Mouse (Mus musculus) embryonic facial prominence, embryonic 10.5 days (tissue): Measurements from ENCODE around the gene Tmem198. TPM values are rescaled to one million over a fixed set of nuclear protein-coding genes. Genes with fewer than 3 reads are reported as not detected.

ENCODE experiments used
- DNase-seq: peaks from one replicate; pipeline ENCODE4 v3.0.0-alpha.2; 2017; ENCODE audit warnings: low spot score
- H3K27ac ChIP-seq: fragments of 300-500 bp; sonication (generic); replicated peaks from 2 replicates; pipeline ENCODE4 v1.5.1; 2016; ENCODE audit warnings: mild to moderate bottlenecking
- H3K27me3 ChIP-seq: fragments of 300-500 bp; sonication (generic); replicated peaks from 2 replicates; pipeline ENCODE4 v1.6.1; 2016; ENCODE audit warnings: low read depth, mild to moderate bottlenecking; ENCODE audit not compliant: poor library complexity, severe bottlenecking
- H3K36me3 ChIP-seq: fragments of 300-500 bp; sonication (generic); replicated peaks from 2 replicates; pipeline ENCODE4 v1.6.1; 2016; ENCODE audit warnings: mild to moderate bottlenecking, moderate library complexity
- H3K4me1 ChIP-seq: fragments of 300-500 bp; sonication (generic); 2 replicates; pipeline ENCODE4 v1.6.1; 2016
- H3K4me3 ChIP-seq: fragments of 300-500 bp; sonication (generic); 2 replicates; pipeline ENCODE4 v1.5.1; 2016; ENCODE audit warnings: mild to moderate bottlenecking, moderate library complexity
- H3K9me3 ChIP-seq: fragments of 300-500 bp; sonication (generic); 2 replicates; pipeline ENCODE4 v1.6.1; 2016; ENCODE audit warnings: mild to moderate bottlenecking
- WGBS: fragments of 180-500 bp; shearing (Covaris S2); methylation state at CpG from one replicate; pipeline ENCODE4 v1.1.7; 2016; 5-methylcytosine and 5-hydroxymethylcytosine counted together
- polyA plus RNA-seq: library from polyadenylated mRNA; unstranded; fragments of >200 nt; fragmentation: Nextera tagmentation; extraction: Ambion mirVana; gene quantifications from 2 replicates; pipeline ENCODE4 v1.2.1, GENCODE M21; 2016

Tmem198 gene
- polyA plus RNA-seq, 1 experiment from 2014 or later: 3.3 TPM

- Histone ChIP-seq H3K4me3 (no peak overlapping the region), H3K27me3 (no peaks in the 10 kb centered on the region), H3K27ac (no peak overlapping the region), H3K36me3 (no peaks in the 10 kb centered on the region), H3K4me1 (peaks cover 14% of the 10 kb centered on the region), H3K9me3 (no peaks in the 10 kb centered on the region)
- WGBS: 82% methylated on average over 15 of the region's 15 CpGs
- no peak for DNase-seq
These were observed 37.5 kb downstream of the Tmem198 start for GRCm38 (mm10) chr1:75516703-75517380.

- 57% methylated on average over 4 of the region's 4 CpGs for WGBS
- peak; percentile 38 for DNase-seq
- Histone ChIP-seq H3K9me3 (no peaks in the 10 kb centered on the region), H3K27me3 (no peaks in the 10 kb centered on the region), H3K4me3 (no peak overlapping the region), H3K4me1 (peaks cover 19% of the 10 kb centered on the region), H3K36me3 (no peaks in the 10 kb centered on the region), H3K27ac (peak overlapping the region; percentile 54)
These were observed 38.7 kb downstream of the Tmem198 start for GRCm38 (mm10) chr1:75517984-75518383.

- no peak for DNase-seq
- peak overlapping the region; percentile 54 for H3K27ac ChIP-seq
- H3K4me1 ChIP-seq: peaks cover 19% of the 10 kb centered on the region
- H3K27me3 ChIP-seq: no peaks in the 10 kb centered on the region
- no peaks in the 10 kb centered on the region for H3K9me3 ChIP-seq
- H3K4me3 ChIP-seq: no peak overlapping the region
- 94% methylated on average over 4 of the region's 4 CpGs for WGBS
- H3K36me3 ChIP-seq: no peaks in the 10 kb centered on the region
These were observed 39.1 kb downstream of the Tmem198 start for GRCm38 (mm10) chr1:75518427-75518826.

GRCm38 (mm10) chr1:75519576-75519975 lies 40.2 kb downstream of the Tmem198 start:
- DNase-seq: no peak
- 89% methylated on average over 5 of the region's 5 CpGs for WGBS
- Histone ChIP-seq H3K9me3 (no peaks in the 10 kb centered on the region), H3K4me3 (no peak overlapping the region), H3K4me1 (peaks cover 19% of the 10 kb centered on the region), H3K27me3 (no peaks in the 10 kb centered on the region), H3K27ac (no peak overlapping the region), H3K36me3 (no peaks in the 10 kb centered on the region; the same call in 1 of the 2 replicates)

- H3K4me3 ChIP-seq: peak within 1 kb of the TSS; percentile 78
- DNase-seq: peak; percentile 95
- H3K9me3 ChIP-seq: no peaks in the 10 kb centered on the region
- H3K27ac ChIP-seq: peak within 1 kb of the TSS; percentile 88
- H3K36me3 ChIP-seq: peaks cover 19% of the 10 kb centered on the region
- peaks cover 19% of the 10 kb centered on the region for H3K4me1 ChIP-seq
- no peaks in the 10 kb centered on the region for H3K27me3 ChIP-seq
- under 1% methylated on average over 46 of the region's 46 CpGs for WGBS
These were observed 42.1 kb downstream of the Tmem198 start, which contains the start of gene Stk11ip for GRCm38 (mm10) chr1:75521321-75522031. TSS of gene Stk11ip (plus strand) at chr1:75521529.

GRCm38 (mm10) chr1:75524679-75525078 lies 45.3 kb downstream of the Tmem198 start:
- H3K4me3 ChIP-seq: no peak overlapping the region
- 90% methylated on average over 7 of the region's 7 CpGs for WGBS
- no peak for DNase-seq
- no peaks in the 10 kb centered on the region for H3K27me3 ChIP-seq
- peaks cover 12% of the 10 kb centered on the region for H3K4me1 ChIP-seq
- H3K27ac ChIP-seq: no peak overlapping the region
- no peaks in the 10 kb centered on the region for H3K9me3 ChIP-seq
- peaks cover 51% of the 10 kb centered on the region for H3K36me3 ChIP-seq

GRCm38 (mm10) chr1:75530546-75530945 lies 51.2 kb downstream of the Tmem198 start:
- peaks cover 96% of the 10 kb centered on the region for H3K36me3 ChIP-seq
- H3K27me3 ChIP-seq: no peaks in the 10 kb centered on the region
- no peak overlapping the region for H3K4me3 ChIP-seq
- no peak for DNase-seq
- no peak overlapping the region for H3K27ac ChIP-seq
- H3K9me3 ChIP-seq: no peaks in the 10 kb centered on the region
- WGBS: 88% methylated on average over 4 of the region's 4 CpGs
- H3K4me1 ChIP-seq: no peaks in the 10 kb centered on the region

- Histone ChIP-seq H3K27ac (no peak overlapping the region), H3K27me3 (no peaks in the 10 kb centered on the region), H3K4me3 (no peak overlapping the region), H3K9me3 (no peaks in the 10 kb centered on the region), H3K36me3 (peaks cover 89% of the 10 kb centered on the region), H3K4me1 (no peaks in the 10 kb centered on the region)
- 92% methylated on average over 19 of the region's 19 CpGs for WGBS
- DNase-seq: no peak
These were observed 53.2 kb downstream of the Tmem198 start for GRCm38 (mm10) chr1:75532280-75533172.

- DNase-seq: no peak
- H3K36me3 ChIP-seq: peaks cover 79% of the 10 kb centered on the region
- H3K4me3 ChIP-seq: no peak overlapping the region
- 89% methylated on average over 19 of the region's 19 CpGs for WGBS
- no peaks in the 10 kb centered on the region for H3K9me3 ChIP-seq
- H3K27me3 ChIP-seq: no peaks in the 10 kb centered on the region
- H3K4me1 ChIP-seq: no peaks in the 10 kb centered on the region
- no peak overlapping the region for H3K27ac ChIP-seq
These were observed 54.3 kb downstream of the Tmem198 start for GRCm38 (mm10) chr1:75533325-75534252.
